Mouse (Mus musculus): ENCODE measurements at regions not wholly inside any gene's neighbourhood (a gene's known extent, or its start where the extent isn't known, plus 50 kb on each side); places are given as distances from the start of the nearest gene placed in this dataset.

DNA sequence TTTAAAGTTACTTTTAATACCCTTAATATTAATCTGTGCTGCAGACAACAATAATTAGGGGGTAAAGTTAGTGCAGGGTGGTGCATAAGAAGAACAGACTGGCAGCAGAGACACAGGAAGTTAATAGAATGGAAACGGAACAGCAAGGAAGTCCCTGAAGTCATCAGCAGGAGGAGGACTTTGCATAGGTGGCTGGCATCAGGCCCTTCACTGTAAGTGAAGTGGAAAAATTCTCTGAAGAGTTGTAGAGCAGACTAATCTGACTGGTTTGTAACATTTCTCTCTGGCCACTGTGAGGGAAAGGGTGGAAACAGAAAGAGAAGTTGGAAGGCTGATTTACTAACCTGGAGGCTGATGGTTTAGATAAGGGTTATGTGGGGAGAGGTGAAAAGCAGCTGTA lies 195.5 kb upstream of the Prdm1 start:
- Histone ChIP-seq H3K4me2 (replicated peaks; ENCODE audit: low read depth, low read length) (no peak overlapping the region), H3K4me1 (ENCODE audit: insufficient read depth, low read length) (no peaks in the 10 kb centered on the region), H3K9ac (replicated peaks; ENCODE audit: low read length) (no peak overlapping the region), H3K36me3 (ENCODE audit: insufficient read depth, low read length) (no peaks in the 10 kb centered on the region), H3K9me3 (ENCODE audit: low read length) (no peaks in the 10 kb centered on the region), H3K4me3 (ENCODE audit: low read length) (no peak overlapping the region), H3K27me3 (ENCODE audit: insufficient read depth, low read length) (no peaks in the 10 kb centered on the region), H3K27ac (ENCODE audit: low read length) (no peak overlapping the region)
- ATAC-seq (ENCODE audit: low FRiP score, low TSS enrichment): no peak
- WGBS: 51% methylated on average over 1 of the region's 1 CpGs

DNA sequence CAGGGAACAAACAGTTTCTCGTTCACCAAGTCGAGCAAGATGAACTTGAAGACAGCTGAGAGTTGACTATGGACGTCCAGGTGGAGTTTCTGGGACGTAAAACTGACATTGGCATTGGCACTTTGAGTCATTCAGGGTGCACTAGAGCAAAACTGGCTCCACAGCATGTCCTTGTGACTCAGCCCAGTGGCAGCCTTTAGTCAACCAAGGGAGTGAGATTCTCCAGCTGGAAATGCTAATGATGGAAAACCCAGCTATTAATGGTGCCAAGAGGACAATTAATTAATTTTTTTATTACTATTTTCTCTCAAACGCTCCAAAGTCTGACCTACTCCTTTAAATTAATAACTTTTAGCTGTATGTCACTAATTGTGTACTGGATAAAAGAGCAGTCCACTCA lies 195.0 kb upstream of the Prdm1 start:
- H3K27me3 ChIP-seq (ENCODE audit: insufficient read depth, low read length): no peaks in the 10 kb centered on the region
- no peak overlapping the region for H3K27ac ChIP-seq (ENCODE audit: low read length)
- ATAC-seq (ENCODE audit: low FRiP score, low TSS enrichment): no peak
- WGBS: 26% methylated on average over 5 of the region's 5 CpGs
- H3K36me3 ChIP-seq (ENCODE audit: insufficient read depth, low read length): no peaks in the 10 kb centered on the region
- no peak overlapping the region for H3K4me2 ChIP-seq (replicated peaks; ENCODE audit: low read depth, low read length)
- H3K9me3 ChIP-seq (ENCODE audit: low read length): no peaks in the 10 kb centered on the region
- H3K4me3 ChIP-seq (ENCODE audit: low read length): no peak overlapping the region
- no peak overlapping the region for H3K9ac ChIP-seq (replicated peaks; ENCODE audit: low read length)
- no peaks in the 10 kb centered on the region for H3K4me1 ChIP-seq (ENCODE audit: insufficient read depth, low read length)

DNA sequence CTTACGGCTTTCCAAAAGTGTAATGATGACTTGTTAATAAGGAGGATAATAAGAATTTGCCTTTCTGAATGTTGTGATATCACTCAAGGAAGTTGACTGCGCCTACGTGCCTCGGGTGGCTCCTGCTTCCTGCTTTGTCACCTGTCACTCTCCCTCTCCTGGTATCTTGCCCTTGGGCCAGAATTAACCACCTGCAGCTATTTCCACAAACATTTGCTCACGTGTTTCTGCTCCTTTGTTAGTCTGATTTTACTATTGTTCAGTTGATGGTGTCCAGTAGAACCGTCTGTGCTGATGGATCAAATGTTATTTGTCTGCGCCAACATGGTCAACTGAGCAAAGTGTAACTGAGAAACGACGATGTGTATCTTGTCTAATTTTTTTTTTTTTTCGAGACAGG lies 193.4 kb upstream of the Prdm1 start:
- Histone ChIP-seq H3K4me3 (ENCODE audit: low read length) (no peak overlapping the region), H3K9ac (replicated peaks; ENCODE audit: low read length) (no peak overlapping the region), H3K4me2 (replicated peaks; ENCODE audit: low read depth, low read length) (no peak overlapping the region), H3K27ac (ENCODE audit: low read length) (no peak overlapping the region), H3K4me1 (ENCODE audit: insufficient read depth, low read length) (no peaks in the 10 kb centered on the region), H3K36me3 (ENCODE audit: insufficient read depth, low read length) (no peaks in the 10 kb centered on the region), H3K27me3 (ENCODE audit: insufficient read depth, low read length) (no peaks in the 10 kb centered on the region), H3K9me3 (ENCODE audit: low read length) (no peaks in the 10 kb centered on the region)
- no peak for ATAC-seq (ENCODE audit: low FRiP score, low TSS enrichment)
- 85% methylated on average over 10 of the region's 10 CpGs for WGBS

DNA sequence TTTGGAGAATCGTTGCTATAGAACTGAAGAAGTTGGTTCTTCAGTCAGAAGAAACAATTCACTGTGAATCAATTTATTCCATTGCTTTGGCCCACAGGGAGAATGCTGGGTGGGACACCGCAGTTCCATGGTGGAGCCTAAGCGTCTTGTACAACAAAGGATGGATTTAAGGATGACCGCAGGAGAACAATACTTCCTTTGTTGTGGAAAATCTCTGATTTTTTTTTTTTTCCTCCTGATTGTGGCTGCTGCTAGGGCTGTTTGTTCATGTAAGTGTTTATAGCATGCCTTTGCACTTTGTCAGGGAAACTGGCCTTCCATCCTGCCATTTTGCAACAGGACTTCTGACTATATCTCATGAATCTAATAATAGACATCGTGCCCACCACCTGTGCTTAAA lies 188.3 kb upstream of the Prdm1 start:
- WGBS: 90% methylated on average over 5 of the region's 5 CpGs

DNA sequence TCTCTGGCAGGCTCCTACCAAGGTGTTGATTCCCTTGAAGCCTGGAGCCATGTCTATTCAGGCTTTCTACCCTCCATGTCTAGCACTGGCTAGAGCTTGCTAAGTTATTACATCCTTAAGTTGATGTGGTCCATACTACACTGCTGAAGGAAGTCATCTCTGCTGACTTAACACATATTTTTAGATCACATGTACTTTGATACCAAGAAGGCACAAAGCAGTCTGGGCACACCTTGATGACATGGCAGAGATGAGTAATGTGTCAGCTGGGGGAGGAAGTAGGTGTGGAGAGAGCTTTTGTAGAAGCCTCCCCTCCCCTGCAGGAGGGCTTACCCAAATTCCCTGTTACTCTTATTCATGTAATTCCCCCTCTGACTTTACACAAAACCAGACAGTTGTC lies 187.6 kb upstream of the Prdm1 start:
- Histone ChIP-seq H3K4me1 (ENCODE audit: insufficient read depth, low read length) (no peaks in the 10 kb centered on the region), H3K9ac (replicated peaks; ENCODE audit: low read length) (no peak overlapping the region), H3K4me3 (ENCODE audit: low read length) (no peak overlapping the region), H3K27me3 (ENCODE audit: insufficient read depth, low read length) (no peaks in the 10 kb centered on the region), H3K4me2 (replicated peaks; ENCODE audit: low read depth, low read length) (no peak overlapping the region), H3K27ac (ENCODE audit: low read length) (no peak overlapping the region), H3K9me3 (ENCODE audit: low read length) (no peaks in the 10 kb centered on the region), H3K36me3 (ENCODE audit: insufficient read depth, low read length) (no peaks in the 10 kb centered on the region)
- no peak for ATAC-seq (ENCODE audit: low FRiP score, low TSS enrichment)

More for the DNA sequence above, 188.3 kb upstream of the Prdm1 start:
- Histone ChIP-seq H3K27me3 (ENCODE audit: insufficient read depth, low read length) (no peaks in the 10 kb centered on the region), H3K27ac (ENCODE audit: low read length) (no peak overlapping the region), H3K36me3 (ENCODE audit: insufficient read depth, low read length) (no peaks in the 10 kb centered on the region), H3K4me3 (ENCODE audit: low read length) (no peak overlapping the region), H3K4me1 (ENCODE audit: insufficient read depth, low read length) (no peaks in the 10 kb centered on the region), H3K9me3 (ENCODE audit: low read length) (no peaks in the 10 kb centered on the region), H3K4me2 (replicated peaks; ENCODE audit: low read depth, low read length) (no peak overlapping the region), H3K9ac (replicated peaks; ENCODE audit: low read length) (no peak overlapping the region)
- no peak for ATAC-seq (ENCODE audit: low FRiP score, low TSS enrichment)

DNA sequence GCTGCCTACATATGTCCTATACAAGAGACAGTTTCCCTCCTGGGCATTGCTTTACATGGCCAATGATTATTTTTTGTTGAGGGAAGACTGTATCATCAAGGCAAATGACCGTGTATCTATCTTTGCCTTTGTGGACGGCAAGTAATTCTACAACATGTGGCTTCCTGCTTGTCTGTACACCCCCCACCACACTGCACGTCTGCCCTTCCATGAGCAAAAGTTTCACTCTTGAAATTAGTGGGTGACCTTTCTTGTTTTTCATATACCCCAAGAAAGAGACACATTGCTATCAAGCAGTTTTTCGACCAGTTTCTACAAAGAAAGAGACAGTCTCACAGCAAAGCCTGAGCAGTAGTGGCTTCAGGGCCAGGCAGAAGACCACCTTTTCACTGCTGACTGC lies 180.5 kb upstream of the Prdm1 start:
- Histone ChIP-seq H3K36me3 (ENCODE audit: insufficient read depth, low read length) (no peaks in the 10 kb centered on the region), H3K4me2 (replicated peaks; ENCODE audit: low read depth, low read length) (no peak overlapping the region), H3K4me3 (ENCODE audit: low read length) (no peak overlapping the region), H3K4me1 (ENCODE audit: insufficient read depth, low read length) (no peaks in the 10 kb centered on the region), H3K27ac (ENCODE audit: low read length) (no peak overlapping the region), H3K9me3 (ENCODE audit: low read length) (no peaks in the 10 kb centered on the region), H3K9ac (replicated peaks; ENCODE audit: low read length) (no peak overlapping the region), H3K27me3 (ENCODE audit: insufficient read depth, low read length) (no peaks in the 10 kb centered on the region)
- no peak for ATAC-seq (ENCODE audit: low FRiP score, low TSS enrichment)
- WGBS: 91% methylated on average over 4 of the region's 4 CpGs

DNA sequence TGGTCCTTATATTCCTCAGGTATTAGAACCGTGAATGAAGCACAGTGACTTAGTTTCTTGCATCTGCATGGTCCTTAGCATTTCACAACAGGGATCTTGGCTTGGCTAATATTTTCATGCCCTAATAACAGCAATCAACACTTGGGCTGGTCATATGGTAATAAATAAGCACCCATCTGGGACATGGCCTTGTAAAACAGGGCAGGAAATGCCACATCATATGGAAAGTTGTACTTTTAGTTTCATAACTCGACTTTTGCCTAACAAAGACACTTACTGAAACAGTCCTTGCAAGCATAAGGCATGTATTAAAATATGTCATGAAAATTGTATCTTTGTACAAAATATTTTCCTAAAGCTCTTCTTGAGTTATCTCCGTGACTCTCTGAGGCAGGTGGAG lies 175.8 kb upstream of the Prdm1 start:
- Histone ChIP-seq H3K9ac (replicated peaks; ENCODE audit: low read length) (no peak overlapping the region), H3K27ac (ENCODE audit: low read length) (no peak overlapping the region), H3K36me3 (ENCODE audit: insufficient read depth, low read length) (no peaks in the 10 kb centered on the region), H3K4me1 (ENCODE audit: insufficient read depth, low read length) (no peaks in the 10 kb centered on the region), H3K4me3 (ENCODE audit: low read length) (no peak overlapping the region), H3K27me3 (ENCODE audit: insufficient read depth, low read length) (no peaks in the 10 kb centered on the region), H3K4me2 (replicated peaks; ENCODE audit: low read depth, low read length) (no peak overlapping the region), H3K9me3 (ENCODE audit: low read length) (no peaks in the 10 kb centered on the region)
- ATAC-seq (ENCODE audit: low FRiP score, low TSS enrichment): no peak
- 86% methylated on average over 3 of the region's 3 CpGs for WGBS

DNA sequence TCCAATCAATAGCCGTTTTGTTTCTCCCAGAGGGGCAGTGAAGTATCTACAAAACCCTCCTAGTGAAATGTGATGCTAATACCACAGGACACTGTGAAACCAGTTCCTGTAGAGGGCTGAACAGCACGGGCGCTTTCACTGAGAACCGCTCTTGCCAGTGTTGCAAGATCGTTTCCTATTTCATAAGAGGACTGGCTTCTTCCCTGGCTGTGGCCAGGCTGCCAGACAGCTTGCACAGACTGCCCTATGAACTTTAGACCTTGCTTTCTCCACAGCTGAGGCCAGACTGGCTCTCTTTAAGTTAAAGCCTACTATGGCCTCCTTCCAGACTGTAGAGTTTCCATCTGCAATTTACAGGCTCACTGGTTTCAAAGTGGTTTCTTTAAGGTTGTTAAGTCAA lies 173.8 kb upstream of the Prdm1 start:
- ATAC-seq (ENCODE audit: low FRiP score, low TSS enrichment): no peak
- Histone ChIP-seq H3K9me3 (ENCODE audit: low read length) (no peaks in the 10 kb centered on the region), H3K27me3 (ENCODE audit: insufficient read depth, low read length) (no peaks in the 10 kb centered on the region), H3K4me3 (ENCODE audit: low read length) (no peak overlapping the region), H3K36me3 (ENCODE audit: insufficient read depth, low read length) (no peaks in the 10 kb centered on the region), H3K4me2 (replicated peaks; ENCODE audit: low read depth, low read length) (no peak overlapping the region), H3K27ac (ENCODE audit: low read length) (no peak overlapping the region), H3K4me1 (ENCODE audit: insufficient read depth, low read length) (no peaks in the 10 kb centered on the region), H3K9ac (replicated peaks; ENCODE audit: low read length) (no peak overlapping the region)
- WGBS: 45% methylated on average over 5 of the region's 5 CpGs

DNA sequence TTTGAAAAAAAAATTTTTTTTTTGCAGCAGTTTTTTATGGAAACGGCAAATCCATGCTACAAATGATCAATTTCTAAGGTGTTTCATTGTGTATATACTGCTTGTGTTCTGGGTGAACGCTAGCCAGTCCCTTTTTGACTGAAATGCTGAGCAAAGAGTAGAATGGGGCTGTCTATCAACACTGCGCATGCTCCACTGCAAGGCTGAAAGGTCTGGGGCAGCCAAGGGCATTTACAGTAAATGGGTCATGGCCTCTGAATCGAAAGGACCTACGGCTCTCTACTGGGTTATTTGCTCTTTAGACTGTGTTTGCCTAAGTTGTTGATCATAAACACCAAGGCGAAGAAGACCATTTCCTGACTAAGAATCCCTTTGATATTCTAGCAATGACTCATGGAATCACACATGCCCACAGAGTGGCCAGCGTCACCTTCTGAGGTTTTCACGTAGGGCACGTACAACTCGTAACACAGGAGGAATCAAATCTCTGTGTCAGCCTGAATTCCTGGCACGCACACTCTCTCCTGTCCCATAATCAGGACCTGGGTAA lies 171.8 kb upstream of the Prdm1 start:
- Histone ChIP-seq H3K27me3 (ENCODE audit: insufficient read depth, low read length) (no peaks in the 10 kb centered on the region), H3K4me1 (ENCODE audit: insufficient read depth, low read length) (no peaks in the 10 kb centered on the region), H3K9me3 (ENCODE audit: low read length) (no peaks in the 10 kb centered on the region), H3K36me3 (ENCODE audit: insufficient read depth, low read length) (no peaks in the 10 kb centered on the region), H3K9ac (replicated peaks; ENCODE audit: low read length) (no peak overlapping the region), H3K4me2 (replicated peaks; ENCODE audit: low read depth, low read length) (no peak overlapping the region), H3K4me3 (ENCODE audit: low read length) (no peak overlapping the region), H3K27ac (ENCODE audit: low read length) (no peak overlapping the region)
- no peak for ATAC-seq (ENCODE audit: low FRiP score, low TSS enrichment)
- 73% methylated on average over 11 of the region's 11 CpGs for WGBS

DNA sequence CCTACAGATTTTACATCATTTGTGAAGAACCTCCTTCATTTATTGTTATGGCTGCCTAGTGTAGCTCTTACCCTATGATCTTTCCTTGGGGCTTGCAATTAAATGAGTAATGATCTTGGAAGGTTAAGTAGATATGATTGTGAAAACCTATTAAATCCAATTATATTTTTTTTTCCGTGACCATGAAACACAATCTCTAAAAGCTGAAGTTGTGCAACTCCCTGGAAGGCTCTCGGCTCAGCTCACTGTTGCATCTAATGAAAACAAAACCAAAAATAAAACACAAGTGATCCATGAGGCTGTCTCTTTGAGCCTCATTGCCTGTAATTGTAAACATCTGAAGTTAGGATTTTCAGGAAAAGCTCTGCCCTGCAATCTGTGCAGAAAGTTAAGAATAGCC lies 169.7 kb upstream of the Prdm1 start:
- no peak overlapping the region for H3K4me3 ChIP-seq (ENCODE audit: low read length)
- no peaks in the 10 kb centered on the region for H3K9me3 ChIP-seq (ENCODE audit: low read length)
- no peak for ATAC-seq (ENCODE audit: low FRiP score, low TSS enrichment)
- H3K27me3 ChIP-seq (ENCODE audit: insufficient read depth, low read length): no peaks in the 10 kb centered on the region
- H3K4me2 ChIP-seq (replicated peaks; ENCODE audit: low read depth, low read length): no peak overlapping the region
- no peak overlapping the region for H3K9ac ChIP-seq (replicated peaks; ENCODE audit: low read length)
- no peak overlapping the region for H3K27ac ChIP-seq (ENCODE audit: low read length)
- H3K36me3 ChIP-seq (ENCODE audit: insufficient read depth, low read length): no peaks in the 10 kb centered on the region
- H3K4me1 ChIP-seq (ENCODE audit: insufficient read depth, low read length): no peaks in the 10 kb centered on the region
- whole genome bisulfite sequencing: 50% methylated on average over 2 of the region's 2 CpGs

DNA sequence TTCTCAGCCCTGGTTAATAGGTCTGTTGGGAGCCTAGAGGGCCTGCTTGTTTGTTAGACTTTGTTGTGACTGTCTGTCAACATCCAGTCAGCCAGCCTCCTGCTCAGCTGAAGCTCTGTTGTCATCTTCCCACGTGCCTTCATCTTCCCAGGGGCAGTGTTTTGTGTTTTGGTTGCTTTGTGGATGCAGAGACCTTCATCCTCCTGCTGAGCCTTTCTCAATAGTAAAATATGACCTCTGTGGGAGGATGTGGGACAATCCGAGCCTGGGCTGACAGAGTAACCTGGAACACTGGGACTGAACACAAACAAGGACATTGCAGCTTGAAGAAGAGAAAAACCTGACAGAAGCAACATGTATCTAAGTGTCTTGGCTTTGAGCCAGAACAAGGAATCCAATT lies 168.7 kb upstream of the Prdm1 start:
- no peak overlapping the region for H3K9ac ChIP-seq (replicated peaks; ENCODE audit: low read length)
- H3K4me2 ChIP-seq (replicated peaks; ENCODE audit: low read depth, low read length): no peak overlapping the region
- no peaks in the 10 kb centered on the region for H3K36me3 ChIP-seq (ENCODE audit: insufficient read depth, low read length)
- H3K9me3 ChIP-seq (ENCODE audit: low read length): no peaks in the 10 kb centered on the region
- no peak overlapping the region for H3K27ac ChIP-seq (ENCODE audit: low read length)
- no peaks in the 10 kb centered on the region for H3K27me3 ChIP-seq (ENCODE audit: insufficient read depth, low read length)
- no peak for ATAC-seq (ENCODE audit: low FRiP score, low TSS enrichment)
- 24% methylated on average over 2 of the region's 2 CpGs for WGBS
- no peak overlapping the region for H3K4me3 ChIP-seq (ENCODE audit: low read length)
- no peaks in the 10 kb centered on the region for H3K4me1 ChIP-seq (ENCODE audit: insufficient read depth, low read length)

Data from kidney, embryonic 16.5 days (tissue).